Mouse (Mus musculus) megakaryocyte, adult 5-6 weeks (primary cell): ENCODE results near the gene Inpp5k. TPM values are rescaled to one million over a fixed set of nuclear protein-coding genes. Genes with fewer than 3 reads are reported as not detected.
A peak's percentile ranks its signal among the peaks of the same experiment; 100 is the strongest.

ENCODE experiments used
- ATAC-seq: 2 replicates; pipeline ENCODE4 v1.8.0; 2016; ENCODE audit warnings: mild to moderate bottlenecking, inconsistent platforms; ENCODE audit not compliant: poor library complexity, severe bottlenecking
- total RNA-seq, 2 experiments: library from RNA; stranded (forward) in 1 of 2; stranded (reverse) in 1 of 2; fragments of 153-499, 151-499 nt in 1 of 2; fragments of 221-1000, 200-1000 nt in 1 of 2; gene quantifications; 2 replicates each; pipeline versions ENCODE4 v1.2.3 to v1.2.4; 2015 to 2017

The Inpp5k gene
- total RNA-seq (2015) (76.2 and 79.9 TPM in 2 replicates), total RNA-seq (2017) (44.5 and 46.5 TPM in 2 replicates)

- ATAC-seq = peak; percentile 99
Observed at GRCm38 (mm10) chr11:75630645-75631229, at the start of gene Inpp5k. Gene Inpp5k, plus strand, starts transcription at chr11:75630988.

- no peak for ATAC-seq
Observed at GRCm38 (mm10) chr11:75581495-75582149, 49.2 kb upstream of the Inpp5k start.

DNA sequence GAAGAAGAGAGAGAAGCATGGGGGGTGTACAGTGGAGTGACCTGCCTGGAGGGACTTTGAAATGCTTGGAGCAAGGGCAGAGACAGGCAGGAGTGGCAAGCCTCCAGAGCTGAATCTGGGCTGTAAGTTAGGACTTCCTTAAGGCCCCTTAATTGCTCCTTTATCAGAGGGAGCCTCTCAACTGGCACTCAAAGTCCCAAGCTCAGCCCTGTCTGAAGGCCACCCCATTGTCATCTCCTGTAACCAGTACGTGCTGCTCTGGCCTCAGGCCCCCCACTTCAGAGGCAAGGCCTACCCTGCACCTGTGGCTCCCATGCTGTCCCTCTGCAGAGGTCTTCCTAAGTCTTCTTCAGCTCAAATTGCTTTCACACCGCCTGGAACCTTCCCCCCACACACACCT is 47.3 kb upstream of the Inpp5k start:
- ATAC-seq = no peak

DNA sequence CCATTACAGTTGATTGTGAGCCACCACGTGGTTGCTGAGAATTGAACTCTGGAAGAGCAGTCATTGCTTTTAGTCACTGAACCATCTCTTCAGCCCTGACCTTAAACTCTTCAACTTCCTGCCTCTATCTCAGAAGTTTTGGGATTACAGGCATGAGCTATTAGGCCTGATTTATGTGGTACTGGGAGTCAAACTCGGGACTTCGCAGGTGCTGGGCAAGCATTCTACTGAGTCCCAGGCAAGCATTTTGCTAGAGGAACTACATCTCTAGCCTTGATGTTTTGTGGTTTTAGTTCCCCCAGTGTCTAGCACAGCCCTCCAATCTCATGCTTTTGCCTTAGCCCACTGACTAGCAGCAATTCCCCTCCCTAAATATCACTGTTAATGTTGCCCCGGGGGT is 45.7 kb upstream of the Inpp5k start:
- ATAC-seq = no peak

GRCm38 (mm10) chr11:75585978-75586377 is 44.8 kb upstream of the Inpp5k start:
- no peak for ATAC-seq

DNA sequence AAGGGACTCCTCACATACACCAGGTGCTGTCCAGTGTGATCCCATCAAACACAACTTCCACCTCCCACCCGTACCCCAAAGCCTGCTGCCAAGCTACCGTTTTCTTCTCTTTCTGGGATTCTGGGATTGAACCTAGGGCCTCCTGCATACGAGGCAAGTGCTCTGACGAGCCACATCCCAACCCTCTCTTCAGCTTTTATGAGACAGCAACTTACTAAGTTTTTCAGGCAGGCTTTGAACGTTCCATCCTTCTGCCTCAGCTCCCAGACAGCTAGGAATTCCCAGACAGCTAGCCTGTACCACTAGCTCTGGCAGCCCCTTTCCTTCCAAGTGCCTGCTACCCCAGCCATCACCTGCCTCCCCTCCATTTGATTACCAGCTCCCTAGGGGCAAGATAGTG is 43.8 kb upstream of the Inpp5k start:
- no peak for ATAC-seq

DNA sequence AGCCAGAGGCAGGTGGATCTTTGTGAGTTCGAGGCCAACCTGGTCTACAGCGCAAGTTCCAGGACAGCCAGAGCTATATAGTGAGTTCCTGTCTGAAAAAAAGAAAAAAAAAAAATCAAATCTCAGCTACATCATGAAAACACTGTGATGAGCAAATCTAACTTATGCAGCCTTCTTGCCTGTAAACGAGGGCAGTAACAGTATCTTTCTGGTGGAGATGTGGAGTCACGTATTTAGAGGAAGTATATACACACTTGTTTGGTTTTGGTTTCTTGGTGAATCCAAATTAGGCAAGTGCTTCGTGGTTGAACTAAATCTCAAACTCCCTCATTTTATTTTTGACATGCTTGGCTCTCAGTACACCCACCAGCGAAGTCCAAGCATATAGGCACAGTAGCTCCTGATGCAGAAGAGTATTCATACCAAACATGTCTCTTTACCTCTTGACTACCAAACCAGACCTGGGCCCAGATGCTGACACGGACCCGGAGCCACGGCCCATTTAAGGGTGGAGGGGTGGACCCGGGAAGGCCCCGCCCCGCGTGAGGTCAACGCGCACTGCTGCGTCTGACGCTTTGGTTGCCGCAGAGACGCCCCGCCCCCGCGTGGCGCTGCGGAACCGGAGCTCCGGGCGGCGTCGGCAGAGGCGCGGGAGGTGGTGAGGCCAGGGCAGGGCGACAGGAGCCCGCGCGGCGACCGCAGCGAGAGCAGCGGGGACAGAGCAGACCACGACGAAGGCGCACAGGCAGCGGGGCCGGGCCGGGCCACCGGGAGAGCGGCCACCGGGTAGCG is 43.1 kb upstream of the Inpp5k start, which contains the start of gene Pitpna:
Gene Pitpna (plus strand): TSS at position 605 of the 792 bp plus-strand sequence.
- ATAC-seq = peak; percentile 91

- peak; percentile 55 for ATAC-seq
Observed at GRCm38 (mm10) chr11:75588285-75588941, 42.4 kb upstream of the Inpp5k start.

- ATAC-seq = peak; percentile 47
Observed at GRCm38 (mm10) chr11:75592612-75593011, 38.2 kb upstream of the Inpp5k start.

DNA sequence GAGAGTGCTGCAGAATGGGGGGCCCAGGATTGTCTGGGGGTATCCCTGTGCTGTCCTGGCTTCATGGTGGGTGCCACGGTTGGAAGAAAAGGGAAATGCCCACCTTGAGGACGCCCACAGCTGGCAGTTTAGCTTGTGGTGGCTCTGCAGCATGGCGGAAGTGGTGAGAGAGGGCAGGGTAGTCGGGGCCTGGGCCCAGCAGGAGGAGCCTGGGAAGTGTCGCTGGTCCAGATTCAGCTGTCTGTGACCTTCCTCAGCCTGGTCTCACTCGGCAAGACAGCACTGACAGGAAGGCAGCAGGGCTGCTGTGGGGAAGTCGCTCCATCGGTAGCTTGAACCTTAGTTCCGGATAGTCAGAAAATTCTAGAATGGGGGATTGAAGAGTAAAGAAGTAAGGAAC is 36.4 kb upstream of the Inpp5k start:
- peak; percentile 83 for ATAC-seq

- ATAC-seq = no peak
Observed at GRCm38 (mm10) chr11:75595404-75595803, 35.4 kb upstream of the Inpp5k start.

DNA sequence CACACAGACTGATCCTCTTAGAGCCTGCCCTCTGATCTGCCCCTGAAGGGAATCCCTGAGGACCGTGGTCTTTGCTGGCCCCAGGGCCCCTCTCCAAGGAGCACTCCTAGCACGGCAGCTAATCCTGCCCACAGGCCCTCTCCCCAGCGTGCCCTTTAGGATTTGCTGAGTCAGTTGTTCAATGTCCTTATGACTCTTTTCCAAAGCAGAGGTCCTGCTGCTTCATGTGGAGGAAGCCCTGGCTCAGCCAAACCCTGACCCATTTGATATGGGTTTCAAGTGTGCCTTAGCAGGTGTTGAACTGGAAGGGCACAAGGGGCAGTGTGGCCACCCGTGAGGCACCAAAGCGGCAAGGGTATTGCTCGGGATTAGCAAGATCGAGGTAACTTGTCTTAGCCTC is 35.0 kb upstream of the Inpp5k start:
- ATAC-seq = no peak

DNA sequence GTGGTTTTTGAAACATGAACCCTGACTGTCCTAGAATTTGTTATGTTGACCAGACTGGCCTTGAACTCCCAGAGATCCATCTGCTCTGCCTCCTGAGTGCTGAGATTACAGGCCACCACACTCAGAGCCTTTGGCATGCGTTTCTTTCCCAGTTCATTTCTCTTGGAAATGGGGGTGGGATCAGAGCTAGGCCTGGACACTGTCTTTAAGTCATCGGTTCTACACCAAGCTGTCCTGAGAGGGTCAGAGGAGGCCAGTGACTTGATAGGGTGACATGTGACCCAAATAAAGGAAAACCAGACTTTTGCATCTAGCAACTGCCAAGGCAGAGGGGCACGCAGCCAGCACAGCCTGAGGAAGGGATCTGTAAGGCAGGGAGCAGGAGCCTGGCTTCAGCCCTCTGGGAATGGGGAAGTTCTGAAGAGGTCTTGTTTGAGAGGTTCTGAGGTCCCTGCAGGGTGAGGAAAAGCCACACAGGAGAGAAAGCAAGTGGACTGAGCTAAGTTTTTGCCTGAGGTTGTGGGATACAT is 34.0 kb upstream of the Inpp5k start:
- no peak for ATAC-seq

DNA sequence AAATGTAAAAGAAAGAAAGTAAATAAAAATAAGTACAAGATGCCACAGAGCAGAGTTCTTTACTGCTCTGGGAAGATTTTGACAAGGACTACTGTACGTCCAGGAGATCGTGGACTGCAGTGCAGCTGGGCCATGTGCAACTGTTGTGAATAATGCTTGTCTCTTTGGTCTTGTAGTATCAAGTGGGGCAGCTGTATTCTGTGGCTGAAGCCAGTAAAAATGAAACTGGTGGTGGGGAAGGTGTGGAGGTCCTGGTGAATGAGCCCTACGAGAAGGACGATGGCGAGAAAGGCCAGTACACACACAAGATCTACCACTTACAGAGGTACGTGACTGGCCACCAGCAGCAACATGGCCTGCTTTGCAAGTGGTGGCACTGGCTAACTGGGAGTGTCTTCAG is 32.8 kb upstream of the Inpp5k start:
- no peak for ATAC-seq

DNA sequence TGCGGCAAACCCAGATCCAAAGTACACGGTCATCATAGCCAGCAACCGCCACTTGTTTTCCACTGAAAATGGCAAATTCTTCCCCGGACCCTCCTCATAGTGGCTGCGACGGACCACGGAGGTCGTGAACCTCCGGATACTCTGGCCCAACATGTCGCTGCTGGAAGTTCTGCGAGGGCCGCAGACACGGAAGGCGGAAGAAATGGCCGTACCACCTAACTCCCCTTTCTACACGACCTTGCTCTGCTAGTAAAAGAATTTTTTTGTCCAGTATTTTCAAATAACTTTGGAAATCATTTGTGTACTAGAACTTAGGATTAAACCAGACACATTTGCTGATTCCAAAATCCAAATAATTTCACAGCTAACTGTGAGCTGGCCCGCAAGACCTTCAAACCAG is 31.0 kb upstream of the Inpp5k start:
- ATAC-seq = peak; percentile 97

DNA sequence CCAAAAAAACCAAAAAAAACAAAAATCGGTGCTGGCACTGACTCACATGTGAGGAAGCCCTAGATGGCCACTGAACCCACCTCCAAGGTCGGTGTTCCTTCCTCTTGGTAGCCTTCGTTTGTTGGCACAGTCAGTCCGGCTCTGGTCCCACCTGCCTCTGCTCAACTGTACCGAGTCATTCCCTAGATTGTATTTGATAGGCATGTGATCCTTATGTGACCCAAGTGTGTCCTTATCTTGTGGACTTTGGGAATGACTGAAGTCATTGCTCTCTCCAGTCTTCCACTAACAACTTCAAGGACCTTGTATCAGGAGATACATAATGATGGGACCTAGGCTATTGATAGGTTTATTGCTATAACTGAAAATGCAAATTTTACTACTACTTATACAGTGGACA is 26.0 kb upstream of the Inpp5k start:
- no peak for ATAC-seq

GRCm38 (mm10) chr11:75605318-75605717 is 25.5 kb upstream of the Inpp5k start:
- ATAC-seq = no peak

DNA sequence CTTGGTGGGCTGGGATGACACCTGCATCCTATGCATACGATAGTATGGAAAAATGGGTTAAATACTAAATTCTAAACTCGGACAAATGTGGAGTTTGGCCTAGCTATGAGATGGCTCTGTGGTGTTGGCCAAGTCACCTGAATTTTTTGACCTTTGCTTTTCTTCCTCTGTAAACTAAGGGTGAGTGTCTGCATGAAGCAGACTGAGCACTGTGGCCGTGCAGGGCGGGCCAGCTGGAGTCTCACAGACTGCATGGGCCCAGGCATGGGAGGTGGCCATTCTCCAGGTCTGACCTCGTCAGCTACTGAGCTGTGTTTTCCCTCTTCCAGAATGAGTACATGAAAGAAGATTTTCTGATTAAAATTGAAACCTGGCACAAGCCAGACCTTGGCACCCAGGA is 22.0 kb upstream of the Inpp5k start:
- ATAC-seq = no peak

DNA sequence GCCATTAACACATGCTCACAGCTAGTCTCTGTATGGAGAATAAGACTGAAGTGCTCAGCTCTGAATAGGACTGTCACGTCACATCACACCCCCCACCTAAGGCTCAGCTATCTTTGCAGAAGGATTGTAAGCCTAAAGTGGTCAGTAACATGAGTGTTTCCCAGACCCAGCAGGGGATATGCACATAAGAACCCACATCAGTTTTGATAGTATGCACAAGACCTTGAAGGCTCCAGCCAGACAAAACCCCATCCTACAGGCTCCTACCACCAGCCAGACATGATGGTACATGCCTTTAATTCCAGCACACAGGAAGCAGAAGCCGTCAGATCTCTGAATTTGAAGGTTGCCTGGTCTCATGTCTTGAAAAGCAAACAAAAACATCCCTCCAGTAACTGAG is 20.8 kb upstream of the Inpp5k start:
- ATAC-seq = no peak

GRCm38 (mm10) chr11:75614769-75615168 is 16.0 kb upstream of the Inpp5k start:
- no peak for ATAC-seq

DNA sequence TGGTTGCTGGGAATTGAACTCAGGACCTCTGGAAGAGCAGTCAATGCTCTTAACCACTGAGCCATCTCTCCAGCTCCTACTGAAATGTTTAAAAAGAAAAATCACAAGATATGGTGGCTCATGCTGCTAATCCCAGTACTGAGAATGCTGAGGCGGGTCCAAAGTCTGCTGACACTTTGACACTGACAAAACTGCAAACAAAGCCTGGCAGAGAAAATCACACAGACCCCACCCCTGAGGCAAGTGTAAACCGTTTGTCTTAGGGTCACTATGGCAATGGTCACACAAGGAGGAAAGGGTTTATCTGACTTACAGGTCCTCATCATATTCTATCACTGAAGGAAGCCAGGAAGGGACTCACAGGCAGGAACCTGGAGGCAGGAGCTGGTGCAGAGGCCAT is 15.2 kb upstream of the Inpp5k start:
- ATAC-seq = no peak
